Mouse (Mus musculus): ENCODE results near the gene Fam171a1.

GRCm38 (mm10) chr2:3183656-3184055 is 69.6 kb downstream of the Fam171a1 start:
- TF ChIP-seq CTCF (IDR thresholded peaks at IDR 0.05): no peak
- no peak for TF ChIP-seq EP300 (IDR thresholded peaks at IDR 0.05)

Data from lung, postnatal 0 days (tissue).